Mouse (Mus musculus): Measurements from ENCODE around the gene Por.

GRCm38 (mm10) chr5:135620526-135620925, 49.3 kb upstream of the Por start:
- TF ChIP-seq CTCF (IDR thresholded peaks at IDR 0.05; ENCODE audit: low read depth, low read length) (no peak), POLR2A (IDR thresholded peaks at IDR 0.05; ENCODE audit: extremely low read depth, insufficient read depth, low read length) (no peak)

Data from liver, adult 2 months (tissue).